Mouse (Mus musculus): ENCODE data around the gene Slc7a6. TPM values are rescaled to one million over a fixed set of nuclear protein-coding genes. Genes with fewer than 3 reads are reported as not detected.

The Slc7a6 gene
- total RNA-seq, 2 experiments from 2014 or later, result 6.1 to 7.0 TPM

DNA sequence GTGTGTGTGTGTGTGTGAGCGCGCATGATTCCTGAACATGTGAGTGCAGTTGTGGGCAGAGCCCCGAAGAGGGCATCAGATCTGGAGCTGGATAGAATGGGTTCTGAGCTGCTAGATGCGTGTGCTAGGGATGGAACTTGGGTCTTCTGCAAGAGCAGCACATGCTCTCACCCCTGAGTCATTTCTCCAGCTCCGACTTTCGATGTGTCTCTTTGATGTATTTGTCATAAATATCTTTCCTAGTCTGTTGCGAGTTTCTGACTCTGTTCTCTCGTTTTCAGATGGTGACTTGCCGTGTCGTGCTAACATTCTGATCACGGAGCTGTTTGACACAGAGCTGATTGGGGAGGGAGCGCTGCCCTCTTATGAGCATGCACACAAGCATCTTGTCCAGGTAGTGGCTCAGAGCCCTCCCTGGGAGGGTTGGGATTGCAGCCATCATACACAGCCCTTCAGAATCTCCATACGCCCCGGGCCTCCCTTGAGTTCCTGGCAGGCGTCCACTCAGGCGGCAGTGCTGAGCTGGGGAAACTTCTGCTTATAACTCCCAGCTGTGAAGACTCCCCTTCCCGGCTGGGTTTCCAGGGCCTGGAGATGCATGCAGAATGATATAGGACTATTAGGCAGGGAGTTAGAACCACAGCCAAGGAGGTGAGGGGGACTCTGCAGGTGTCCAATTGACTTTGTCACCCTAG lies 66.1 kb downstream of the Slc7a6 start:
- no peak for DNase-seq

DNA sequence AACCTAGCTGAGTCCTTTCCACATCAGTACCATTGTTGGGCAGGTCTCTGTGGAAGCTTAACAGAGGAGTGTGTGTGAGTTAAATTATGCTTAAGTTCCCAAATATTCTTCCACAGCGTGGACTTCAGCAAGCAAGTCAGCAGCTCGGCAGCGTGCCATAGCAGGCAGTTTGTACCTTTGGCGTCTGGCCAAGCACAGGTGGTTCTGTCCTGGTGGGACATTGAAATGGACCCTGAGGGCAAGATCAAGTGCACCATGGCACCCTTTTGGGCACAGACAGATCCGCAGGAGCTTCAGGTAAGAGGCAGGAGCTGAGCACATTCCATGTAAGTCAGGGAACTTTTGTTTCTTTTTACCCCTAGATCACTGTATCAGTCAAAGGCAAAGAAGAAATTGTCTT lies 68.4 kb downstream of the Slc7a6 start:
- DNase-seq, result no peak
- intact Hi-C loops (cut with DNase I; ENCODE audit: low total_unique reads), result no loop called here

More for the DNA sequence above, 66.1 kb downstream of the Slc7a6 start:
- intact Hi-C loops (cut with DNase I; ENCODE audit: low total_unique reads), result no loop called here

Other genes starting within 250 kb of the Slc7a6 start
- gene Ctrl, start 235.0 kb upstream of the Slc7a6 start, total RNA-seq (2021), result not detected
- gene Psmb10, start 230.4 kb upstream of the Slc7a6 start, total RNA-seq (2021), result 10 to 100 TPM; 19.3 to 20.9 TPM
- gene Lcat, start 225.5 kb upstream of the Slc7a6 start, total RNA-seq (2021), result under 1 TPM; 0.21 to 0.29 TPM
- gene Slc12a4, start 202.8 kb upstream of the Slc7a6 start, total RNA-seq (2021), result 10 to 100 TPM; 12.1 to 19.1 TPM
- gene Dpep3, start 189.4 kb upstream of the Slc7a6 start, total RNA-seq (2021), result not detected
- 10 to 100 TPM in 1 of 2 experiments, 1 to 10 TPM in 1; 9.4 to 10.4 TPM for gene Dus2, start 177.5 kb upstream of the Slc7a6 start, total RNA-seq (2021)
- not detected for gene Dpep2nb, start 162.9 kb upstream of the Slc7a6 start, total RNA-seq (2021)
- gene Ddx28, start 157.0 kb upstream of the Slc7a6 start, total RNA-seq (2021), result 1 to 10 TPM; 9.5 to 9.7 TPM
- 10 to 100 TPM; 18.4 to 22.0 TPM for gene Nfatc3, start 110.0 kb upstream of the Slc7a6 start, total RNA-seq (2021)
- not detected for gene Esrp2, start 31.9 kb upstream of the Slc7a6 start, total RNA-seq (2021)
- gene Pla2g15, start 18.5 kb upstream of the Slc7a6 start, total RNA-seq (2021), result 1 to 10 TPM; 4.5 to 5.0 TPM
- gene Slc7a6os, start 42.1 kb downstream of the Slc7a6 start, total RNA-seq (2021), result 10 to 100 TPM in 1 of 2 experiments, 1 to 10 TPM in 1; 8.5 to 10.6 TPM
- gene Prmt7, start 42.1 kb downstream of the Slc7a6 start, total RNA-seq (2021), result 10 to 100 TPM; 21.5 to 23.9 TPM
- 1 to 10 TPM; 1.4 TPM for gene Smpd3, start 169.1 kb downstream of the Slc7a6 start, total RNA-seq (2021)
- 1 to 10 TPM; 2.4 to 2.9 TPM for gene Zfp90, start 246.5 kb downstream of the Slc7a6 start, total RNA-seq (2021)